Mouse (Mus musculus) olfactory bulb, adult 2 months (tissue): ENCODE results near the gene Art4. TPM values are rescaled to one million over a fixed set of nuclear protein-coding genes. Genes with fewer than 3 reads are reported as not detected.

ENCODE experiments used
- H3K27ac ChIP-seq: fragments of 200-500 bp; 2 replicates; pipeline ENCODE4 v1.5.1; 2012; ENCODE audit warnings: low read depth, low read length; ENCODE audit not compliant: insufficient read depth
- H3K4me1 ChIP-seq: fragments of 200-500 bp; 2 replicates; pipeline ENCODE4 v1.6.1; 2012; ENCODE audit warnings: low read length; ENCODE audit not compliant: control insufficient read depth, insufficient read depth
- H3K4me3 ChIP-seq: fragments of 200-500 bp; 2 replicates; pipeline ENCODE4 v1.5.1; 2012; ENCODE audit warnings: mild to moderate bottlenecking, low read depth, low read length, moderate library complexity; ENCODE audit not compliant: insufficient read depth
- CTCF ChIP-seq: fragments of 200-500 bp; IDR thresholded peaks from 2 replicates; pipeline ENCODE4 v1.5.1; 2012; ENCODE audit warnings: low read depth, mild to moderate bottlenecking, low read length, moderate library complexity; ENCODE audit not compliant: insufficient read depth
- POLR2A ChIP-seq: fragments of 200-500 bp; IDR thresholded peaks from 2 replicates; pipeline ENCODE4 v1.6.1; 2012; ENCODE audit warnings: mild to moderate bottlenecking, low read depth, low read length, moderate library complexity; ENCODE audit not compliant: insufficient read depth
- WGBS: fragments of 180-500 bp; shearing (Covaris S2); methylation state at CpG from one replicate; pipeline ENCODE4 v1.1.7; 2018; 5-methylcytosine and 5-hydroxymethylcytosine counted together
- polyA plus RNA-seq: library from polyadenylated mRNA; stranded (reverse); fragments of >200 nt; gene quantifications from 2 replicates; pipeline ENCODE4 v1.2.4, GENCODE M21; 2012; ENCODE audit warnings: low replicate concordance; ENCODE audit not compliant: missing spikeins, insufficient read depth, insufficient read length

Gene Art4
- polyA plus RNA-seq, 1 experiment = not detected

DNA sequence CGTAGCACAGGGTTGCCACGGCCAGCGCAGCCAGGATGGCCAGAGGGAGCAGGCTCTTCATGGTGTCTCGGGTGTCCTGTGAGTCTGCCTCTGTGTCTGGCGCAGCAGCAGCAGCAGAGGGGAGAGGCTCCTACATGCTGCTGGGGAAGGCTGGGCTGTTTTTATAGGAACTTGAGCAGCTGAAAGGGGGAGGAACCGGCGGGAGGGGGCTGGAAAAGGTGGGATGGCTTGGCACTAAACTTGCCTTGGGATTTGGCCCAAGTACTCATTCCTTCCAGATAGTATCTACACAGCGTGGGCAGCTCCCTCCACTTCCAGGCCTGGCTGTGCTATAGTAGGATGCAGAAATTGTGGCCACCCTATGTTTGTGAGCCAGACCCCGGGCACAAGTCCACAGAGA lies 18.1 kb upstream of the Art4 start, which contains the start of gene Mgp:
Gene Mgp (minus strand): TSS at position 154 of the 400 bp plus-strand sequence.
- Histone ChIP-seq H3K4me3 (no peak within 1 kb of the TSS), H3K4me1 (0 out of 2 replicates have a peak, but pooled peaks cover 2% of the 10 kb centered on the region), H3K27ac (no peak within 1 kb of the TSS)
- WGBS = 62% methylated on average over 9 of the region's 9 CpGs
- TF ChIP-seq CTCF = no peak
- TF ChIP-seq POLR2A = no peak

DNA sequence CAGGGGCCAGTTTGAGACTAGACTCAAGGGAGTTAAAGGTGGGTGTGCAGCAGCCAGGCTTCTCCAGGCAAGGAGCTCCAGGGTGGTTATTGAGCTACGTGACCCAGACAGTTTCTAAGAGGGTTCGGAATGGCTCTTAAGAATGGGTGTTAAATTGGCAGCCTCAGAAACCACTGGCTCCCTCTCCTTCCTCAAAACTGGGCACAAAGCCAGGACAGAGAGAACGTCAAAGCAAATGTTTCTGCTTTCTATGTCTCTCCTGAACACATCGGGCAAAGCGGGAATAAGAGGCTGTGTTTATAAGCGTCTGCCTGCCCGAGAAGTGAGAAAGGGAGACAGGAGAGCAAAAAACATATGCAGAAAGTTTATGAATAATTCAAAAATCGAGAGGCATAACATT lies 17.1 kb upstream of the Art4 start:
- no peak overlapping the region for H3K4me3 ChIP-seq
- 27% methylated on average over 8 of the region's 8 CpGs for WGBS
- no peak for TF ChIP-seq CTCF
- no peak for TF ChIP-seq POLR2A
- 0 out of 2 replicates have a peak, but pooled peaks cover 2% of the 10 kb centered on the region for H3K4me1 ChIP-seq
- no peak overlapping the region for H3K27ac ChIP-seq

DNA sequence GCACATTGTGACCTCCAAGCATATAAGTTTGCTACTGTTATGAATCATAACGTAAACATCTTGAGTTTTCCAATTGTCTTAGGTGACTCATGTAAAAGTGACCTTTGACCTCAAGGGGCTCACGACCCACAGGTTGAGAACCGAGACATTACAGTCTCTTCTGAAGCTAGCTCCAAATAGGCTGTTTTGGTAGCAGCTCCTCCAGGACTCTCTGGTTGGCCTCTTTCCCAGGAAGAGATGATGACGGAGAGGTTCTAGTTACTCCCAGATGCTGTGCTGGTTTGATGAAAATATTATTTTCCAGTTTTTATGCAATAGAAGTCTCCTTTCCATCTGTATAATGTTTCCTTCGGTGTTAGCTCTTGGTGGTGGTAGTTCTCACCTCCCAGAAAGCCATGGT lies 11.4 kb upstream of the Art4 start:
- Histone ChIP-seq H3K4me1 (no peaks in the 10 kb centered on the region), H3K4me3 (no peak overlapping the region), H3K27ac (no peak overlapping the region)
- 84% methylated on average over 5 of the region's 5 CpGs for whole genome bisulfite sequencing
- TF ChIP-seq CTCF (no peak), POLR2A (no peak)

DNA sequence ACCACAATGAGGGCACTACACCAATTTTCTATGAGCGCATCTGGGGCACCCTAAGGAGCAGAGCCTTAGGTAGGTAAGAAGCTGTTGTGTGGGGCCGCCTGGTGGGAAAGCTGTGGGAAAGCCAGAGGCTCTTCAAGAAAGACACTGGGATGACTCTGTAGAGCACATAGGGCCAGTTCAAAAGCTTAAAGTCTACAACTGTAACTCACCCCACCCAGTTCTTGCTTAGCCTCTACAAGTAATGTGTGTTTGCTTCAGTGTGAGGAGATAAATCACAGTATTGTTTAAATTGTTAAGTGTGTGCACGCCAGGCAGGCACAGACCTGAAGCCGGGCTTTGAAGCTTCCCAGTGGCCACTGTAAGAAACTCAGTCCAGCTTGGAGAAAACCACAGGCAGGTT lies 8.6 kb upstream of the Art4 start:
- 95% methylated on average over 4 of the region's 4 CpGs for WGBS
- no peak overlapping the region for H3K27ac ChIP-seq
- TF ChIP-seq CTCF = no peak
- TF ChIP-seq POLR2A = no peak
- no peaks in the 10 kb centered on the region for H3K4me1 ChIP-seq
- H3K4me3 ChIP-seq = no peak overlapping the region

DNA sequence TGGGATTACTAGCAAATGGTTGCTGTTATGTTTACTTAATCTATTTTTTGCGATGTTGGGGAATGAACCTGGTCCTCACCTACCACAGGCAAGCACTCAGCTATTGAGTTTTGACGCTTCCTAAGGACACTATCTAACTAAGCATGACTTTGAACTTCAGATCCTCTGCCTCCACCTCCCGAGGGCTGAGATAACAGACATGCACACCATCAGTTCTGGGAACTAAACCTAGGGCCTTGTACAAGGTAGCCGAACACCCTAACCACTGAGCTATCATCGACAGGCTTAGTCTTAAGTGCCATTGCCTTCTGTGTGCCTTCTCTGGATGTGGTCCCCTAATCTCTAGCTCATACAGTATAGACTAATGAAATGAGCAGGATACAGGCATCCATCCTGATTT lies 7.8 kb upstream of the Art4 start:
- TF ChIP-seq POLR2A (no peak), CTCF (no peak)
- H3K4me3 ChIP-seq = no peak overlapping the region
- WGBS = 95% methylated on average over 5 of the region's 5 CpGs
- no peak overlapping the region for H3K27ac ChIP-seq
- no peaks in the 10 kb centered on the region for H3K4me1 ChIP-seq

DNA sequence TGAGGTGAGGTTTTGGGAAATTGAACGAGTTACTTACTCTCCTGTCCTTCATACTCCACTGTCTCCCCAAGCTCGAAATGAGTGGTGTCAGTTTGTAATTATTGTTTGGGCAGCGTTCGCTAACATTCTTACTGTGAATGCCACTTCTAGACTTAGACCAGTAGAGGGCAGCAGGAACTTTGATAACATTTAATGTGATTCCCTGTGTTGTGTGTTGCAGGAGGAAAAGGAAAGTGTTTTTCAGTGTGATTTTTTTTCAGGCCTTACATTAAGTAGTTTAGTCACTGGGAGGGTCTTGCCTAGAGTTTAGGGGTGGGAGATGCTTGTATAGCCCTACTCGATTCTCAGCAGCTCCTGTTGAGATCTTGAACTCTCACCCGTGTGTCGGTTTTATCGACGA lies 3.5 kb upstream of the Art4 start:
- WGBS = 38% methylated on average over 9 of the region's 9 CpGs
- Histone ChIP-seq H3K4me1 (peaks cover 3% of the 10 kb centered on the region; the same call in 1 of the 2 replicates), H3K4me3 (no peak overlapping the region), H3K27ac (no peak overlapping the region)
- TF ChIP-seq POLR2A (no peak), CTCF (no peak)

DNA sequence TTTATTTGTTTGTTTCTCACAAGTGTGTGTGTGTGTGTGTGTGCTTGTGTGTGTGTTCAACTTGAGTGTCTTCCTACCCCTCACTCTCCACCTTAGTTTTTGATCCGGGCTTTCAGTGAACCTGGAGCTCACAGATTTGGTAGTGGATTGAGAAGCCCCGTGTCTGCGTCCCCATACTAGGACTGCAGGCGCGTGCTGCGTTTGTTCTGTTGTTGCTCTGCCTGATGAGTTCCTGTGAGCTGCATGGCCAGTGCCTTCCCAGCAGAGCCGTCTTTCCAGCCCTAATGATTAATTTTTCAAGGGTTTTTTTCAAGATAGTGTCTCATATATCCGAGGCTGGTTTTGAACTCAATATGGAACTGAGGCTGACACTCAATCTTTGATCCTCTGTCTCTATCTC lies 887 bp upstream of the Art4 start:
- no peak for TF ChIP-seq POLR2A
- TF ChIP-seq CTCF = no peak
- no peak overlapping the region for H3K4me3 ChIP-seq
- WGBS = 90% methylated on average over 8 of the region's 8 CpGs
- H3K27ac ChIP-seq = no peak overlapping the region
- H3K4me1 ChIP-seq = peaks cover 3% of the 10 kb centered on the region; the same call in 1 of the 2 replicates

DNA sequence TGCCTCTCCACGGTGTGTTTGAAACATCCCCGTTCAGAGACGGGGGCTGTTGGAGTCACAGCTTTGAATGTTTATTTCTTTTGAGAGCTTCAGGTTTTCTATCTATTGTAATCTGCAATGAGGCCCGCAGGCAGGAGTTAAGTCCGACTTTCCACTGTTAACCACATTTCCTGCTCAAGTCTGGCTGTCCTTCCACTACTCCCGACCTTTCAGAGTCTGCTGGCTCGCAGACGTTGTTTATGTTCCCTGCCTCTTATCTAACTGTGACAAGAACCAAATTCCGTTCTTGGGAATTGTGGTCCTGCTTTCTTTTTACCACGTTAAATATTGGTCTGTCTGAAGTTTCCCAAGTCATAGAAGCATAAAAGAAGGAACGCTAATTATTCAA lies 334 bp upstream of the Art4 start:
- no peak overlapping the region for H3K27ac ChIP-seq
- no peak overlapping the region for H3K4me3 ChIP-seq
- peaks cover 4% of the 10 kb centered on the region; the same call in 1 of the 2 replicates for H3K4me1 ChIP-seq
- 61% methylated on average over 11 of the region's 11 CpGs for WGBS
- no peak for TF ChIP-seq POLR2A
- TF ChIP-seq CTCF = no peak

DNA sequence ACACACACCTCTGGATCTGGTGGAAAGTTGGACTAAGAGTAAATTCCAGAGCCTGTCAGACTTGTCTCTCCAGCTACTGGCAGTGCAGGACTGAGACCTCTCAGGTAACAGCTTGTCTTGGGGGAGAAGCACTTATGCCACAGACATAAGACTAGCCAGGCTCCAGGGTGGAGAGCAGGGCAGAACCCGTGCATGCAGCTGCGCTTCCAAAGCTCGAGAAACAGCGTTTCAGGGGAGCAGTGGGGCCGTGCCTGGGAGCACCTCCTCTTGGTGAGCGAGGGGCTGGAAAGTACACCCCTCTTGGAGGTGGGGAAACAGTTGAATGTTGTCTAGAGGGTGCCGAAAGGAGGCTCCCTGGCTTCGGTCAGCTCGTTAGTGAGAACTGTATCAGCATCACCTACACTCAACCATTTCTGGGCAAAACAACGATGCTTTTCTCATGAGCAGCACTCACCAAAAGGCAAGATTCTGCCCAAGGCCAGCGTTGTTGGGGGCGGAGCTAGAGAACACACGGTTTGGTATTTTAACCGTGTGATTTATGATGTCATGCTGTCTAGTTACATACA lies 1.4 kb downstream of the Art4 start:
- H3K27ac ChIP-seq = no peak overlapping the region
- H3K4me3 ChIP-seq = no peak overlapping the region
- 63% methylated on average over 14 of the region's 14 CpGs for WGBS
- TF ChIP-seq CTCF (no peak), POLR2A (no peak)
- H3K4me1 ChIP-seq = peaks cover 7% of the 10 kb centered on the region; the same call in 1 of the 2 replicates

DNA sequence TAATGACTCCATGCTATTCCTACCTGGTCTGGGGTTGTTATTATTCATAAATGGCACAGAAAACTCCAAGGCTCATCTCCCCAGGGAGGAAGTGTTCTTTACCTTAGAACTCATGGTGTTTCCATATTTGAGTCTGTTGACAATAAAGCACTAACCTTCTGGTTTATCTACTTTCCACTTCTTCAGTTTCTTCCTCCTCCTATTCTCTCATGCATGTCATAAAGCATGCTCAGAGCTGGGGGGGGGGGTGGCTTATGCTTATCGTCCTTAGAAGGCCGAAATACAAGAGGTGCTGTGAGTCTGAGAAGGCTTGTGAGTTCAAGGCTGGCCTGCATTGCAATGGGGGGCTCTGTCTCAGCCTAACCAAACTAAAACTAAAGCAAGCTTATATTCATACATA lies 2.4 kb downstream of the Art4 start:
- Histone ChIP-seq H3K4me3 (no peak overlapping the region), H3K27ac (no peak overlapping the region)
- WGBS = 82% methylated on average over 2 of the region's 2 CpGs

More for the DNA sequence above, 2.4 kb downstream of the Art4 start:
- TF ChIP-seq POLR2A (no peak), CTCF (no peak)
- peaks cover 7% of the 10 kb centered on the region; the same call in 1 of the 2 replicates for H3K4me1 ChIP-seq
